Mouse (Mus musculus) adrenal gland (tissue): ENCODE data around the gene Slc18a2.

Experiments
- intact Hi-C: fragments of 180-260 bp; cut with DNase I; formaldehyde crosslinking; loops from one replicate; pipeline ENCODE4 v1.15.1; 2025
- long read RNA-seq, 2 experiments: library from polyadenylated mRNA; unstranded; transcript quantifications; one replicate each; pipeline ENCODE4 v2.0.0; 2020; ENCODE audit warnings: borderline replicate concordance in 1 of 2; ENCODE audit not compliant: insufficient replicate concordance in 1 of 2

Slc18a2 gene
- long read RNA-seq, experiment 1, partial matches to known transcripts, result 0 of 10 reads
- long read RNA-seq, experiment 1, other reads (novel, unspliced or antisense), result 9 of 10 reads
- long read RNA-seq, experiment 2, transcript Slc18a2-201 (16 exons, 3,785 nt), result major isoform, 5 of 13 reads
- long read RNA-seq, experiment 2, partial matches to known transcripts, result 0 of 13 reads
- long read RNA-seq, experiment 2, other reads (novel, unspliced or antisense), result 8 of 13 reads

DNA sequence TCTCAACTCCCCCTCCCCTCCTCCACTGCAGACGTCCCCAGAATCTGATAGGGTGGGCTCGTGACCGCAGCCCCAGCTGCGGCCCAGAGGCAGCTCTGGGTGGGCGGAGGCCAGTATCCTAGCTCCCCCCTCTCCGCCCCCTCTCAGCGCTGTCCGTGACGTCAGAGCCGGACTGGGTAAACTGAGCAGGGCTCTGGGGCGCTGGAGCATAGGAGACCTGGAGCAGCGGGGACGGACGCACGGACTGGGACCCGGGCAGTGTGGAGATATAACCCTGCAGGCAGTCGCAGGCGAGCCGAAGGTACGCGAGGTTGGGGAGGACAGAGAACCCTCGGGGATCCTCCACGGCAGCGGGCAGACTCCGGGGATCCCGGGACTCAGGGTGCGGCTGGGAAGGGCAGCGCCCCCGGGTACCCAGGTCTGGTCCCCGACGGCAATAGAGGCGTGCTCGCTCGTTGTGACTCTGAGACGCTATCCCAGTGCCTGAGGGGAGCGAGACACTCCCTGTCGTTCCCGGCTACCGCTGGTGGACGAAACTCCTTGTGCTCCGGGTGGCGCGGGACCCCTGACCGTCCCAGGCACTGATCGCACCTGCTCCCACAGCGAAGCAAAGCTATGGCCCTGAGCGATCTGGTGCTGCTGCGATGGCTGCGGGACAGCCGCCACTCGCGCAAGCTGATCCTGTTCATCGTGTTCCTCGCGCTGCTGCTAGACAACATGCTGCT, at the start of gene Slc18a2:
Gene Slc18a2 (plus strand): TSS at position 179 of the 725 bp plus-strand sequence.
- intact Hi-C loops, result no loop called here

GRCm38 (mm10) chr19:59216891-59217290, 43.8 kb upstream of the Slc18a2 start:
- intact Hi-C loops, result no loop called here

- intact Hi-C loops, result no loop called here
Observed at GRCm38 (mm10) chr19:59218991-59219390, 41.7 kb upstream of the Slc18a2 start, which contains the start of gene Kcnk18. Gene Kcnk18 (plus strand): TSS chr19:59219214.

- intact Hi-C loops, result no loop called here
Observed at GRCm38 (mm10) chr19:59221131-59221530, 39.6 kb upstream of the Slc18a2 start.

DNA sequence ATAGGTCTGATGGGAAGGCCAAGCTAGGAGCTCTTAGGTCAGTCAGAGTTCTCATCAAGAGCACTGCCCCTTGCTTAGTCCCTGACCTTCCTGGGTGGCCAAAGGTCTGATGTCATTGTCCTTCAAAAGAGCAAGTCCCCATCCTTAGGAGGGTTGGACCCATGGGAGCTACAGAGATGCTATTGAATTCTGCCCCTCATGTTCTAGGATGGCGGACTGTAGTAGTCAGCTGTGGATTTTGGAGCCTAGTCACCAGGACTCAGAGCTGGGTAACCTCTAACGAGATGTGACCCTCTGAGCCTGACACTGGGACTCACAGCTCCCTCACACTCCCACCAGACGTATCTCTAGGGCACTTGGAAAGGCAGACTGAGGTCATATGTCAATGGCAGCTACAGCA, 32.3 kb upstream of the Slc18a2 start:
- intact Hi-C loops, result no loop called here

GRCm38 (mm10) chr19:59232786-59233185, 27.9 kb upstream of the Slc18a2 start:
- intact Hi-C loops, result no loop called here

DNA sequence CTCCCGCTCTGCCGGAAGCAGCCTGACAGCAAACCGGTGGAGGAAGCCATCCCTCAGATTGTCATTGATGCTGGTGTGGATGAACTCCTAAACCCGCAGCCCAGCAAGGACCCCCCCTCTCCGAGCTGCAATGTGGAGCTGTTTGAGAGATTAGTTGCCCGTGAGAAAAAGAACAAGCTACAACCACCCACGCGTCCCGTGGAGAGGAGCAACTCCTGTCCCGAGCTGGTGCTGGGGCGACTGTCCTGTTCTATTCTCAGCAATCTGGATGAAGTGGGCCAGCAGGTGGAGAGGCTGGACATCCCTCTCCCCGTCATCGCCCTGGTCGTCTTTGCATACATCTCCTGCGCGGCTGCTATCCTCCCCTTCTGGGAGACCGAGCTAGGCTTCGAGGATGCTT, 25.7 kb upstream of the Slc18a2 start:
- intact Hi-C loops, result no loop called here

DNA sequence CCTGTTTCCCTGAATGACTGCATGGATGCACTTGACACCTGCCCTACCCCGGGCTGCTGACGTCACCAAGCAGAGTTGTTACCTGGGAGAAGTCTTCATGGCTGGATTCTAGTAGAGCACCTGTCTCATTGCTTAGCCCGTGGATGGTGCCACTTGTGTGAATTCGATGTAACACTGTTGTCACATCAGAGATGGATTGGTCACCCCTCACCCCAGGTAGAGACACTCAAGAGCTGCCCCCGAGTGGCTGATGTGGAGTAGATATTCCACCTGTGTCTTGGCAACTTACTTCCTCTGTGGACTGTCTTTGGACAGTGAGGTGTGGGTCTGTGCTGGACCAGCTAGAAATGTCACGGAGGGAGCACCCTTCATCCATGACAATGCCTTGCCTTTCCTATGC, 24.6 kb upstream of the Slc18a2 start:
- intact Hi-C loops, result no loop called here

- intact Hi-C loops, result no loop called here
Observed at GRCm38 (mm10) chr19:59238630-59239029, 22.1 kb upstream of the Slc18a2 start.

GRCm38 (mm10) chr19:59239124-59239817, 21.4 kb upstream of the Slc18a2 start:
- intact Hi-C loops, result no loop called here

DNA sequence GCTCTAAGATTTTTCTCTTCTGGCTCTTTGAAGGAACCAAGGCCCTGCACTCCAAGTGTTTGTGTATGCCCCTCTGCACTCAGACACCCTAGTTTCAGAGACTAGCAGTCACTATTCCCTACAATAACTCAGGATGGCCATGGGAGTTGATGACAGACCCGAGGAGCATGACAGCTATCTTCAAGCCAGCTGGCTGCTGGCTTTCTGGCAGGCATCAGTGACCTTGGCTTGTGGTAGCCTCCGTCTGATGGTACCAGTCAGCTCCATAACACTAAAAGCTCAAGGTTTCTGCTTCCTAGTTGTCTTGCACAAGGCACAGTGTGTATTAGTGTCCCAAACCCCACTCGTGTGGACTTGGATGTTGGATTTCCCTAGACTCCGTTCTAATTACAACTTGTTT, 18.7 kb upstream of the Slc18a2 start:
- intact Hi-C loops, result no loop called here

DNA sequence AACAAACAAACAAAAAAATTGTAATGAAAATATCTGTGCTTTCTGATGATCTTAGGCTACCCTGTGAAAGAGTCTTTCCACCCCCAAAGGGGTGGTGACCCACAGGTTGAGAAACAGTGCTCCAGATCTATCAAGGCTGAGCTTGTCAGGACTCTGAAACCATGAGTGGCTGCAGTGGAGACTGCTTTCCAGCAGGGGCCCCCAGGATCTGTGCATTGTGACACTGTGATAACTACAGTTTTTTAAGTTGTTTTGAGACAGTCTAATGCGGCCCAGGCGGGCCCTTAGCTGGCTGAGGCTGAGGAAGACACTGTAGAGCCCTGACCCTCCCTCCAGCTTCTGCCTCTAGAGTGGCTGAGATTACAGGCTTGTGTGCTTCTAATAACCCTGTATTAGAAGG, 17.6 kb upstream of the Slc18a2 start:
- intact Hi-C loops, result no loop called here

GRCm38 (mm10) chr19:59248144-59248543, 12.6 kb upstream of the Slc18a2 start:
- intact Hi-C loops, result no loop called here

DNA sequence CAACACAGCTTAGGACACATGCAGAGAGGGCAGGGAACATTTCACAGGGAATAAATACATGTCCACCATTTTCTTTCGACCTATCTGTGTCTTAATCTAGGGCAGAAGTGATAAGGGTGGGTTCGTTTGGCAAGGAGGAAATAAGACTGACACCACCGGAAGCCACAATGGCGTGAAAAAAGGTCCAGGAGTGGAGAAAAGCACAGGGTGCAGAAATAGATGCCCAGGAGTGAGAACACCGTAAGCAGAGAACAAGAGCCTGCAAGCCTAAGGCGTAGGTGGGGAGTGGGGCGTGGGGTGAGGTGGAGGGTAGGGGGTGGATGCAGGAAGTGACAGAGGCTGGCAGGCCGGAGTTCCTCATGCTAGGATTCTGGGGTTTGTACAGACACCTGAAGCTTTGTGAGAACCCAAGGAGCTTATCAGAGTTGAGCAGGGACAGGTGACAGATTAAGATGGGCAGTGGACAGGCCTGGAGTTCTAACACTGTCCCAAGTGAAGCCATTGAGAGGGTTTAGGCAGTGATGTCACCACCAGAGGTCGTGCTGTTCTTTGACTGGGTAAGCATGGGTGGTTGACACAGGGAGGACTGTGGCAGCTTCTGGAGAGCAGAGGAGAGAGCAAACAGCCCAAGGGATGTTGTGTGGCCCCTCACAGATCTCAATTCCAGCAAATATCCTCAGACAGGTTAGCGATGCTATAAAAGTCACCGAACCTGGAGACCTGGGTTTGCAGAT, 12.0 kb upstream of the Slc18a2 start:
- intact Hi-C loops, result no loop called here

- intact Hi-C loops, result no loop called here
Observed at GRCm38 (mm10) chr19:59252651-59253050, 8.0 kb upstream of the Slc18a2 start.

DNA sequence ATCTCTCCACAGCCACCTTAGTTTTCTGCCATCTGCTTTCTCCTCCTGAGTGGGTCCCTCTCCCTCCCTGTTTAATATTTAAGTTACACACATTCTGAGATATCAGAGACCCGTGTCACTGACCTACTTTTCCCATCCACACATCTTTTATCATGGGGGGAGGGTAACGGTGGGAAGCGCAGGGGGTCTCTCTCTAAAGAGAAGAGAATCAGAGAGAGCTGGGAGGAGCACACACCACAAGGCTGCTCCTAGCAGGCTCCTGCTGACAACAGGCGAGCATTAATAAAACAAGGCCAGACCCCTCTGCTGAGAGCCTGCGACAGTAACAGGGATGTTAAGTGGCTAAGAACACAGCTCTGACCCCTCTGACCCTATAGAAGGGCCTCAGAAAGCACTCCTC, 1.1 kb upstream of the Slc18a2 start:
- intact Hi-C loops, result no loop called here

GRCm38 (mm10) chr19:59261604-59262003, 908 bp downstream of the Slc18a2 start:
- intact Hi-C loops, result no loop called here

- intact Hi-C loops, result no loop called here
Observed at GRCm38 (mm10) chr19:59263171-59263570, 2.5 kb downstream of the Slc18a2 start.

DNA sequence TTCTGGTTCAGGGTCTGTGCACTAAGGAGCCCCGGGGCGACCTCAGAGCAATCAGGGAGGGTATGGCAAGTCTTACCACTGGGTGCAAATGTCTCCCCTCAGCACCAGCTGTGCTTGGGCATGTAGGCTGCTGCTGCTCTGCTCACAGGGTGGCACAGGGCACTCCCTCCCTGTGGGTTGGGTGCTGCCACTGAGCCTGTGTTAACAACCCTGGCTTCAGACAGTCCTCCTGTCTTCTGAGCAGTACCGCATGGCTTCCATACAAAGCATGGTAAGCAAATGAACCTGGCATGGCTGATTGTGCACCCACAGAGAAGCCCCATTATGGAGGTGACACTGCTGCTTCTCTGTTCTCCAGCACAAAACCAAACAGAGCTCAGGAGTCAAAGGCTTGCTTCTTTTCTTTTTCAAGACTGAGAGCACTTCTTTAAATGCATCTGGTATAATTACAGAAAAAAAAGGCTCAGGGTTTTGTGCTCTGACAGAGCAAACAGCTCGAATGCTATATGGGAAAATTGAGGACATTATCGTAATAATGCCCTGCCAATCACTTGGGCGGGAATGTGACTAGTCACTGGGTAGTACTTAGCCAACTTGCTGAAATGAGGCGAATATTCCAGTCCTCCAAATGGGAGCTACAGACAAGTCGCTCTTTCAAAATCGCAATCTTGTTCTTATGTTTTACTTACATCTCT, 4.3 kb downstream of the Slc18a2 start:
- intact Hi-C loops, result no loop called here

- intact Hi-C loops, result no loop called here
Observed at GRCm38 (mm10) chr19:59265907-59266306, 5.2 kb downstream of the Slc18a2 start.

DNA sequence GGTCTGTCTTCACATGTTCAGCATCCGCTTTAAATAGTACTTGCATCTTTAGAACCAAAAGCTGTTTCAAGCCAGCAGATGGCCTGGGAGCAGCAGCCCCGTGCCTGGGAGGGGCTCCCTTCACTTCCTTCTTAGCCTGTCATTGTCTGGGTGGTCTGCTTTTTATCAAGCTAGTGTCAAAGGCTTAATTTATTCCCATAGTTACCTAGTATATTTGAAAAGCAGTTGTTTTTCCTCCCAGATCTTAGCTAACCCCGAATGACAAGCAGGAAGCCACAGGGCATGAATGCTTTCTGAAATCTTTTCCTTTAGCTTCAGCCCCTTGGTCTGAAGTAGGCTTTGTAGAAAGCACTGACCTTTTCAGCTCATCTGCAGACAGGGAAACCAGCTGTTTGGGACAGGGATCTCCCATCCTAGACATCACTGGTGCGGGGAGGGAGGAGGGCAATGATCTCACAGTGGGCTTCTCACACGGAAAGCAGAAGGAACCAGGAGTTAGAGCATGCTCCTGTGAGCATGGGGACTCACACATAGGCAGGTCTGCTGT, 6.8 kb downstream of the Slc18a2 start:
- intact Hi-C loops, result no loop called here
